Mouse (Mus musculus): ENCODE data around the gene Tubb1.

The Tubb1 gene

GRCm38 (mm10) chr2:174443046-174443445 lies 7.4 kb upstream of the Tubb1 start:
- DNase-seq (ENCODE audit: low spot score) = no peak

GRCm38 (mm10) chr2:174444359-174444758 lies 6.1 kb upstream of the Tubb1 start:
- no peak for DNase-seq (ENCODE audit: low spot score)

GRCm38 (mm10) chr2:174445018-174445417 lies 5.5 kb upstream of the Tubb1 start:
- DNase-seq (ENCODE audit: low spot score) = no peak

GRCm38 (mm10) chr2:174446492-174446891 lies 4.0 kb upstream of the Tubb1 start:
- no peak for DNase-seq (ENCODE audit: low spot score)

- no peak for DNase-seq (ENCODE audit: low spot score)
Observed at GRCm38 (mm10) chr2:174446905-174447304, 3.6 kb upstream of the Tubb1 start.

- DNase-seq (ENCODE audit: low spot score) = no peak
Observed at GRCm38 (mm10) chr2:174448405-174448804, 2.1 kb upstream of the Tubb1 start.

GRCm38 (mm10) chr2:174453681-174454080 lies 3.2 kb downstream of the Tubb1 start:
- DNase-seq (ENCODE audit: low spot score) = no peak

GRCm38 (mm10) chr2:174459365-174459764 lies 8.9 kb downstream of the Tubb1 start:
- DNase-seq (ENCODE audit: low spot score) = no peak

- DNase-seq (ENCODE audit: low spot score) = peak; percentile 12
Observed at GRCm38 (mm10) chr2:174463370-174463769, 12.9 kb downstream of the Tubb1 start.

GRCm38 (mm10) chr2:174463789-174464523 lies 13.5 kb downstream of the Tubb1 start, which contains the start of gene Atp5e:
Gene Atp5e, minus strand, starts transcription at chr2:174464105.
- peak; percentile 83 for DNase-seq (ENCODE audit: low spot score)

- DNase-seq (ENCODE audit: low spot score) = no peak
Observed at GRCm38 (mm10) chr2:174470333-174470732, 19.8 kb downstream of the Tubb1 start.

- no peak for DNase-seq (ENCODE audit: low spot score)
Observed at GRCm38 (mm10) chr2:174470786-174471405, 20.4 kb downstream of the Tubb1 start.

- no peak for DNase-seq (ENCODE audit: low spot score)
Observed at GRCm38 (mm10) chr2:174472407-174472806, 21.9 kb downstream of the Tubb1 start.

GRCm38 (mm10) chr2:174472818-174473549 lies 22.5 kb downstream of the Tubb1 start, which contains the start of gene Prelid3b:
Gene Prelid3b, minus strand, starts transcription at chr2:174473081.
- peak; percentile 100 for DNase-seq (ENCODE audit: low spot score)

- no peak for DNase-seq (ENCODE audit: low spot score)
Observed at GRCm38 (mm10) chr2:174473550-174473927, 23.0 kb downstream of the Tubb1 start.

- no peak for DNase-seq (ENCODE audit: low spot score)
Observed at GRCm38 (mm10) chr2:174477543-174478319, 27.2 kb downstream of the Tubb1 start.

- DNase-seq (ENCODE audit: low spot score) = no peak
Observed at GRCm38 (mm10) chr2:174478746-174479145, 28.3 kb downstream of the Tubb1 start.

- DNase-seq (ENCODE audit: low spot score) = no peak
Observed at GRCm38 (mm10) chr2:174487005-174487404, 36.5 kb downstream of the Tubb1 start.

GRCm38 (mm10) chr2:174492858-174493257 lies 42.4 kb downstream of the Tubb1 start:
- DNase-seq (ENCODE audit: low spot score) = peak; percentile 54

GRCm38 (mm10) chr2:174500814-174501503 lies 50.5 kb downstream of the Tubb1 start:
- DNase-seq (ENCODE audit: low spot score) = no peak

GRCm38 (mm10) chr2:174501517-174501916 lies 51.0 kb downstream of the Tubb1 start:
- DNase-seq (ENCODE audit: low spot score) = no peak
